Mouse (Mus musculus) limb, embryonic 11.5 days (tissue): ENCODE data around the gene Obsl1. TPM values are rescaled to one million over a fixed set of nuclear protein-coding genes. Genes with fewer than 3 reads are reported as not detected.

ENCODE experiments used
- ATAC-seq: fragments of 200-750 bp; cut with Nextera tagmentation; 2 replicates; pipeline ENCODE4 v1.8.0; 2017; ENCODE audit warnings: low read depth; ENCODE audit not compliant: insufficient number of reproducible peaks, low FRiP score, low TSS enrichment
- DNase-seq: peaks from one replicate; pipeline ENCODE4 v3.0.0-alpha.2; 2015; ENCODE audit warnings: low spot score
- H3K27ac ChIP-seq: fragments of 300-500 bp; sonication (generic); replicated peaks from 2 replicates; pipeline ENCODE4 v1.5.1; 2014; ENCODE audit warnings: low read depth, mild to moderate bottlenecking, low read length
- H3K27me3 ChIP-seq: fragments of 300-500 bp; sonication (generic); 2 replicates; pipeline ENCODE4 v1.6.1; 2014; ENCODE audit warnings: mild to moderate bottlenecking, low read length, mixed read lengths; ENCODE audit not compliant: control insufficient read depth, insufficient read depth
- H3K36me3 ChIP-seq: fragments of 300-500 bp; sonication (generic); 2 replicates; pipeline ENCODE4 v1.6.1; 2014; ENCODE audit warnings: mild to moderate bottlenecking, low read length, moderate library complexity, mixed read lengths; ENCODE audit not compliant: control insufficient read depth, insufficient read depth
- H3K4me1 ChIP-seq: fragments of 300-500 bp; sonication (generic); 2 replicates; pipeline ENCODE4 v1.6.1; 2014; ENCODE audit warnings: low read length, mixed read lengths; ENCODE audit not compliant: control insufficient read depth, insufficient read depth
- H3K4me2 ChIP-seq: fragments of 300-500 bp; sonication (generic); 2 replicates; pipeline ENCODE4 v1.6.1; 2014; ENCODE audit warnings: low read depth, mild to moderate bottlenecking, moderate library complexity; ENCODE audit not compliant: severe bottlenecking
- H3K4me3 ChIP-seq: fragments of 300-500 bp; sonication (generic); 2 replicates; pipeline ENCODE4 v1.5.1; 2014; ENCODE audit warnings: low read depth, low read length
- H3K9ac ChIP-seq: fragments of 300-500 bp; sonication (generic); 2 replicates; pipeline ENCODE4 v1.6.1; 2014; ENCODE audit warnings: mild to moderate bottlenecking, low read length
- H3K9me3 ChIP-seq: fragments of 300-500 bp; sonication (generic); 2 replicates; pipeline ENCODE4 v1.6.1; 2016; ENCODE audit warnings: low read length; ENCODE audit not compliant: control insufficient read depth
- WGBS: fragments of 180-500 bp; shearing (Covaris S2); extraction: QIAGEN DNeasy Blood & Tissue Kit; methylation state at CpG from one replicate; pipeline ENCODE4 v1.1.7; 2014; 5-methylcytosine and 5-hydroxymethylcytosine counted together
- polyA plus RNA-seq: library from polyadenylated mRNA; unstranded; fragments of >200 nt; fragmentation: Nextera tagmentation; extraction: Ambion mirVana; gene quantifications from 2 replicates; pipeline ENCODE4 v1.2.1, GENCODE M21; 2014

Obsl1 gene
- polyA plus RNA-seq, 1 experiment from 2014 or later = 67.4 TPM

DNA sequence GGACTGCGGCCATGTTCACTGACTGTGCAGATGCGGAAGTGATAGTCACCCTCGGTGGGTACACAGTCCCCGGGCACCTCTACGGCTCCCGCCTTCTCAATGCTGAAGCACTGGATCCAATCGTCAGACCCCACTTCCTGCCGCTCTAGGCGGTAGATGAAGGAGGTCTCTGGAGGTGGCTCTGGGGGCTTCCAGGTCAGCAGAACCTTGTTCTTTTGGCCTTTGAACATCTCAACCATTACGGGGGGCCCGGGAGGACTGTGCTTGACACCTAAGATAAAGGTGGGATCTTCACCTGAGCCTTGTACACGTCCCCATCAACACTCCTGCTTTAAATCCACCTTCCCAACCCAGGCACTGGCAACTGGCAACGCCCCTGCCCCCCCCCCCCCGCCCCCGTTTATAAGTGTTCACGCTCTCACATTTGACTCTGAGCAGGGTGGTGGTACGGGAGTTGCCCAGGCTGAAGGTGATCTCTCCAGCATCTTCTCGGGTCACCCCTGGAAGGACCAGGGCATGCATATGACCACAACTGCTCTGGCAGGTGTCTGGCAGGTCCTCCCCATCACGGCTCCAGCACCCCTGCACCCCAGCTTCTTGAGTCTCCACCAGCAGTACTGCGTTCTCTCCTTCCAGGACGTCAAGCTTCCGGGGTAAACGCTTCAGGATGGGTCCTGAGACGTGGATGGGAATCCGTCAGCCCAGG, 3.2 kb downstream of the Obsl1 start:
- Histone ChIP-seq H3K27ac (no peak overlapping the region), H3K4me1 (peaks cover 20% of the 10 kb centered on the region), H3K27me3 (no peaks in the 10 kb centered on the region; the same call in 1 of the 2 replicates), H3K4me3 (no peak overlapping the region), H3K36me3 (peaks cover 19% of the 10 kb centered on the region), H3K9ac (no peak overlapping the region), H3K4me2 (no peak overlapping the region), H3K9me3 (no peaks in the 10 kb centered on the region)
- DNase-seq (no peak), ATAC-seq (no peak)
- 86% methylated on average over 25 of the region's 25 CpGs for WGBS

DNA sequence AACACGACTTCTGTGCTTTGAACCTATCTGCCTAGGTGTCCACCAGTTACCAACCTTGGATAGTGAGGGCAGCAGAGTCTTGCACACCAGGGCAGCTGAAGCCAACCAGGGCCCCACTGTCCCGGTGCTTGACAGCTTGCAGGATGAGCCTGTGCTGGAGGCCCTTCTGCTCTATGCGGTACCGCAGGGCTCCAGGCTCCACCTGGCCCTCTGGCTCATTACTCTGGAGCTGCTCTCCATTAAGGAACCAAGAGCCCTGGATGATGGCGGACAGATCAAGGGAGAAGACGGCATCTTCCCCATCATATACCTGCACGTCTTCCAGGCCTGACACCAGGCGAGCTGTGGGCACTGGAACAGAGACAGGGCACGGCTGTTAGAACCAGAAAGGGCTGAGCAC, 4.3 kb downstream of the Obsl1 start:
- H3K27me3 ChIP-seq = no peaks in the 10 kb centered on the region; the same call in 1 of the 2 replicates

DNA sequence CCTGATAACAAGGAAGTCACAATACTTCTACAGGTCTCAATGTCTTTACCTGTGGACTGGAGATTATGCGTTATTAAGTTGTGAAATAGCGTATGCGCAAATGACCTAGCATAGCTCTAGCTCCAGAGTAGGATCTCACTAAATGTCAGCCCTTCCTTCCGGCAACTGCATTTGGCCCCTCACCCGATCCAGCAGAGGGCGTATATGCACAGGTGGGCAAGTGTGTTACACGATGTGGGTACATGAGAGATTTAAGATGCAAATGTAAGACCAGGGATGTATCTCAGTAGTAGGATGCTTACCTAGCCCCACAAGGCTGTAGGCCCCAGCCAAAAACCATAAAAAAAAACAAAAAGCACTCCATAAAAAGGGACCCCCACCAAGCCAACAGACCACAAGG, 6.8 kb downstream of the Obsl1 start:
- Histone ChIP-seq H3K9me3 (no peaks in the 10 kb centered on the region), H3K27ac (no peak overlapping the region), H3K9ac (no peak overlapping the region), H3K4me3 (no peak overlapping the region), H3K27me3 (no peaks in the 10 kb centered on the region; the same call in 1 of the 2 replicates), H3K4me2 (no peak overlapping the region), H3K4me1 (peaks cover 14% of the 10 kb centered on the region; the same call in 1 of the 2 replicates), H3K36me3 (peaks cover 28% of the 10 kb centered on the region)
- 84% methylated on average over 7 of the region's 7 CpGs for WGBS
- DNase-seq = no peak
- no peak for ATAC-seq

More for the DNA sequence above, 4.3 kb downstream of the Obsl1 start:
- H3K4me3 ChIP-seq = no peak overlapping the region
- WGBS = 93% methylated on average over 9 of the region's 9 CpGs
- H3K4me2 ChIP-seq = no peak overlapping the region
- ATAC-seq (no peak), DNase-seq (no peak)
- H3K4me1 ChIP-seq = peaks cover 16% of the 10 kb centered on the region
- no peak overlapping the region for H3K9ac ChIP-seq
- H3K36me3 ChIP-seq = peaks cover 23% of the 10 kb centered on the region
- H3K9me3 ChIP-seq = no peaks in the 10 kb centered on the region
- no peak overlapping the region for H3K27ac ChIP-seq

DNA sequence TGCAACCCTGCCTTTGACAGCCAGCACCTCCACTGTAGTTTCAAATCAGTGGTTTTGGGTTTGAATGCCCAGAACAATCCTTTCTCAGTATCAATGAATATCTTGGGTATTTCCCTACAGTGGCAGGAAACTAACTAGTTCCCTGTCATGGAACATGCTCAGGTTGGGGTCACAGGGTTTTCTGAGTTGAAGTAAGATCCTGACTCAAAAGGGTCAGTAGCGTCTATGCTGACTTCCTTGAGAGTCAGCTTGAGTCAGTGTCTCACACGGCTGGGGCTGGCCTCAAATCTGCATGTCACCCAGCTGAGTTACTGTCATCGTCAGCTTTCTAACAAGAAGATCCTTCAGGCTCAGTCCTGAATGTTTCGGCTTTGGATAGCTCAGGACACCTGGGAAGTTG, 7.4 kb downstream of the Obsl1 start:
- Histone ChIP-seq H3K9ac (no peak overlapping the region), H3K4me1 (peaks cover 10% of the 10 kb centered on the region; the same call in 1 of the 2 replicates), H3K4me3 (no peak overlapping the region), H3K27me3 (no peaks in the 10 kb centered on the region), H3K36me3 (peaks cover 28% of the 10 kb centered on the region), H3K27ac (no peak overlapping the region), H3K4me2 (no peak overlapping the region), H3K9me3 (no peaks in the 10 kb centered on the region)
- ATAC-seq = no peak
- DNase-seq = no peak
- WGBS = 88% methylated on average over 4 of the region's 4 CpGs

DNA sequence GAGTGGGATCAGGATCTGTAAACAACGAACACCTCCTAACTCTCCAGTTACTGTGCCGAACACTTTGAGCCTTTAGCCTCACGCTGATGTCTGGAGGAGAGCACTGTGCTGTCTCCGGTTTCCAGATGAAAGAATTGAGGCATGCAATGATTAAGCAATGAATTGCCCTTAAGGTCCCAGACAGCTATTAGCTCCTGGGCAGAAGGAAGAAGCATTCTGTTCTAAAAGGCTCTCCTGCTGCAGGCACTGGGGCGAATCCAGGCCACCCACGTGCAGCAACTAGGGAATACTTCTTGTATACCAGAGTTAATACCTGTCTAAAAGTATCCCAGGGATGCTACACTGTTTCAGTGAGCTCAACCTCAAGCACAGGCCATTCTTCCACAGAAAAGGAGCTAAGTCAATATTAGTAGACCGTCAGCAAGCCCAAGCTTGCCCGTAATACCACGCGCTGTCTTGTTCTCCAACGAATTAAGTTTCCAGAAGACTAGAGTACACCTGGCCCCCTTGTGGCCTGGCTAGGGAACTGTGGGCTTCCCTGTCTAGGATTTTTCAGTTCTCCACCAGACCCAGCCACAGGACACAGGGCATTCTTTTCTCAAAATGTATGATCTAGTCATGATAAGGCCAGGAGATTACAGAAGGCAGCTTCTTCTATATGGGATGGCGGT, 11.2 kb downstream of the Obsl1 start:
- Histone ChIP-seq H3K27ac (no peak overlapping the region), H3K36me3 (peaks cover 14% of the 10 kb centered on the region), H3K4me1 (peaks cover 5% of the 10 kb centered on the region; the same call in 1 of the 2 replicates), H3K27me3 (no peaks in the 10 kb centered on the region), H3K4me3 (no peak overlapping the region), H3K9ac (no peak overlapping the region), H3K4me2 (no peak overlapping the region), H3K9me3 (no peaks in the 10 kb centered on the region)
- 48% methylated on average over 12 of the region's 12 CpGs for WGBS
- no peak for ATAC-seq
- peak; percentile 71 for DNase-seq

DNA sequence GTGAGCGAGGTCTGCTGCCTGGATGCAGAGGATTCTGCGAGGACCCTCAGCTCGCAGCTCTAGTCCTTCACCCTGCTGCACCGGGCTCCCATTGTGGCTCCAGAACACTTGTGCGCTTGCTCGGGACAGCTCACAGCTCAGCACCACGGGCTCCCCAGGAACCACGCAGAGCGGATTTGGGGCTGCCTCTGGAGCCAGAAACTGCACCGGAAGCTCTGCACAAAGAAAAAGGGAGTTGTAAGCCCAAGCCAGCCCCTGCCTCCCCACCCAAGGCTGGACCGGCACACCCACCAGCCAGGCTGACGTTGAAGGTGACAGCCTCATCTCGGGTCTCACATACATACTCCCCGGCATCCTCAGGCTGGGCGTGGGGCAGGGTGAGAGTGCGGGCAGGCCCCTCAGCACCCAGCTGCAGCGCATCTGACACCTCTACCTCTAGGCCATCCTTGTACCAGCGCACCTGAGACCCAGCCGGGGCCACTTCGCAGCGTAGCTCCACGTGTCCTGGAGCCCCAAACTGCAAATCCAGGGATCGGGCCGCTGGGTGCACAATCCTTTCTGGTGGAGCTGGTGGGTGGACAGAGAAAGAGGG, 13.6 kb downstream of the Obsl1 start:
- H3K9me3 ChIP-seq = no peaks in the 10 kb centered on the region
- ATAC-seq (no peak), DNase-seq (no peak)
- no peak overlapping the region for H3K9ac ChIP-seq
- H3K4me3 ChIP-seq = no peak overlapping the region
- WGBS = 37% methylated on average over 24 of the region's 24 CpGs
- H3K4me1 ChIP-seq = peaks cover 5% of the 10 kb centered on the region; the same call in 1 of the 2 replicates
- no peak overlapping the region for H3K4me2 ChIP-seq
- H3K36me3 ChIP-seq = peaks cover 5% of the 10 kb centered on the region
- H3K27me3 ChIP-seq = peaks cover 6% of the 10 kb centered on the region; the same call in 1 of the 2 replicates
- H3K27ac ChIP-seq = no peak overlapping the region

DNA sequence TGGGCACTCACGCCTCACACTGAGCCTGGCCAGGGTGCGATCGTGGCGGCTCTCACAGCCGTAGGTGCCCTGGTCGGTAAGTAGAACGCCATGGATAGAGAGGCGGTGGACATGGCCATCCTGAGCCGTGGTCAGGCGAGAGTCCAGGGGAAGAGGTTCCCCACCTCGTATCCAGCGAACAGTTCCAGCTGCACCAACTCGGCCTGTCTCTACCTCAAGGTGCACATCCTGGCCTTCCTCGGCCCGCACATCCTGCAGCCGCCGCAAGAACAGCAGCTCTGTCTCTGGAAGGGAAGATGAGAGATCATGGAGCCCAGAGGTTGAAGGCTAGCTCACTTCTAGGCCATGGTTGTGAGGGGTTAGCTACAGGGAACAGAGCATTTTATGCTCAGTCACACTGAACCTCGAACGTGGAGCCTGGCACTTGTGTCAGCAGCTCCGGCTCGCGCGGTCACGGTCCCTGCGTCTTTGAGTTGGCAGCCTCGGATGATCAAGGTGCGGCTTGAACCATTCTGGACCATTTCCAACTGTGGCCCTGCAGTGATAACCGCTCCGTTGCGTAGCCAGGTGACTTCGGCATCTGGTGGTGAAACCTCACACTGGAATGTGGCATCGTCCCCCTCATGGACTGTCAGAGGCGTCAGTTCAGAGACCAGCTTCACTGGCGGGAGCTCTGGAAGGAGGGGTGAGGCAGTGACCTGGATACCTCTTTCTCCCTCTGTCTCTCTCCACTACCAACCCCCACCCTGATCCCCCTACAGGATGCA, 15.3 kb downstream of the Obsl1 start:
- ATAC-seq (no peak), DNase-seq (no peak)
- no peak overlapping the region for H3K4me2 ChIP-seq
- H3K9ac ChIP-seq = no peak overlapping the region
- no peak overlapping the region for H3K4me3 ChIP-seq
- peaks cover 19% of the 10 kb centered on the region for H3K27me3 ChIP-seq
- WGBS = 82% methylated on average over 34 of the region's 34 CpGs
- H3K36me3 ChIP-seq = peaks cover 4% of the 10 kb centered on the region
- no peaks in the 10 kb centered on the region for H3K9me3 ChIP-seq
- H3K27ac ChIP-seq = no peak overlapping the region
- H3K4me1 ChIP-seq = peaks cover 10% of the 10 kb centered on the region
